Mouse (Mus musculus) CH12.LX (cell line): ENCODE data around the gene Supt3.
A peak's percentile ranks its signal among the peaks of the same experiment; 100 is the strongest.

ENCODE experiments used
- CTCF ChIP-seq, 2 experiments: IDR thresholded peaks in 1 of 2; conservative IDR thresholded peaks in 1 of 2; 2 replicates each; pipeline ENCODE4 v1.5.1; 2011 to 2012; ENCODE audit warnings: low read depth in 2 of 2, low read length in 2 of 2, improper control_type of control experiment in 1 of 2, inconsistent platforms in 1 of 2, mild to moderate bottlenecking in 1 of 2, moderate library complexity in 1 of 2
- POLR2A ChIP-seq: IDR thresholded peaks from 2 replicates; pipeline ENCODE4 v1.6.1; 2011; ENCODE audit warnings: low read depth, mild to moderate bottlenecking, improper control_type of control experiment, low read length
- POLR2AphosphoS2 ChIP-seq: IDR thresholded peaks from 2 replicates; pipeline ENCODE4 v1.6.1; 2011; ENCODE audit warnings: low read depth, low read length, improper control_type of control experiment
- RAD21 ChIP-seq: IDR thresholded peaks from 2 replicates; pipeline ENCODE4 v1.6.1; 2011; ENCODE audit warnings: low read depth, mild to moderate bottlenecking, low read length, improper control_type of control experiment, moderate library complexity
- UBTF ChIP-seq: IDR thresholded peaks from 2 replicates; pipeline ENCODE4 v1.6.1; 2012; ENCODE audit warnings: low read depth, mild to moderate bottlenecking, inconsistent platforms, low read length, improper control_type of control experiment, moderate library complexity

GRCm38 (mm10) chr17:45160651-45161050 lies 383.7 kb downstream of the Supt3 start:
- TF ChIP-seq POLR2A (no peak), POLR2AphosphoS2 (no peak), CTCF (conservative IDR thresholded peaks at IDR 0.05 in 1 of 2, IDR thresholded peaks at IDR 0.05 in 1 of 2; ENCODE audit: low read depth in 2 of 2, low read length in 2 of 2) (peak in 1 of 2 experiments; percentile 50; a peak in 2 of 4 replicates), RAD21 (peak; percentile 2), UBTF (no peak)
